Mouse (Mus musculus): ENCODE measurements around the gene Lamp1. TPM values are rescaled to one million over a fixed set of nuclear protein-coding genes. Genes with fewer than 3 reads are reported as not detected.
A peak's percentile ranks its signal among the peaks of the same experiment; 100 is the strongest.

Gene Lamp1
- total RNA-seq (2021) = 100 to 1,000 TPM; 351 to 364 TPM
- long read RNA-seq, experiment 1, transcript Lamp1-201 (9 exons, 2,229 nt) = major isoform, 477 of 647 reads
- long read RNA-seq, experiment 1, partial matches to known transcripts = 125 of 647 reads
- long read RNA-seq, experiment 1, other reads (novel, unspliced or antisense) = 45 of 647 reads
- long read RNA-seq, experiment 2, transcript Lamp1-201 (9 exons, 2,229 nt) = major isoform, 379 of 449 reads
- long read RNA-seq, experiment 2, partial matches to known transcripts = 10 of 449 reads
- long read RNA-seq, experiment 2, other reads (novel, unspliced or antisense) = 60 of 449 reads

DNA sequence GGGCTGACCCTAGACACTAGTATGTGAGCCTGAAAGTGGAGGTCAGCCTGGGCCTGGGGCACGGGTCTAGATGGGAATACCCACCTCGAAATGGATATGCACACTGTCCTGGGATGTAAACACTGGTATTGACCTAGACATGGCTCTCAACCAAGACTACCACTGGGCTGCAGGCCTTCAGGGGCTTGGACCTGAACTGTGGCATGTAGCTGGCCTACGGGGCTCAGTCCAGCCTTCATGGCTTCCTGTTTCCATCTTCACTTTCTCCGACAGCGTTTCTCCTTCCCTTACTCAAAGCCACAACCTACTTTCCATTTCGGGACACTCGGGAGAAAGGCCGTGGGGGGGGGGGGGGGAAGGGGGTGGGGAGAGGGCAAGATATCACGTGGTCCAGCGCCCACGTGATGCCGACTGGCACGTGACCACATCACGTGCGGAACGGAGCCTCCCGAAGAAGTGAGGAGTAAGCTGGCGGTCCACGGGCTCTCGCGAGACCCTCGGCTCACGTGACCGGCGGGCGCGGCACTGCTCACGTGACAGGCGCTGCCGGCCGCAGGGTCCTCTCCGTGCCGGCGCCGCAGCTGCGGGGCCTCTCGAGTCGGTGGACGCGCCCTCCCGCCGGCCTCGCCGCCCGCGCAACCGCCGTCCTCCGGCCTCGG is at the start of gene Lamp1:
Gene Lamp1, plus strand, starts transcription at position 444 of the 659 bp plus-strand sequence.
- peak; percentile 100 for DNase-seq

- peak; percentile 31 for DNase-seq
Observed at GRCm38 (mm10) chr8:13109416-13109960, 49.5 kb upstream of the Lamp1 start.

- no peak for DNase-seq
Observed at GRCm38 (mm10) chr8:13111917-13112316, 47.0 kb upstream of the Lamp1 start.

DNA sequence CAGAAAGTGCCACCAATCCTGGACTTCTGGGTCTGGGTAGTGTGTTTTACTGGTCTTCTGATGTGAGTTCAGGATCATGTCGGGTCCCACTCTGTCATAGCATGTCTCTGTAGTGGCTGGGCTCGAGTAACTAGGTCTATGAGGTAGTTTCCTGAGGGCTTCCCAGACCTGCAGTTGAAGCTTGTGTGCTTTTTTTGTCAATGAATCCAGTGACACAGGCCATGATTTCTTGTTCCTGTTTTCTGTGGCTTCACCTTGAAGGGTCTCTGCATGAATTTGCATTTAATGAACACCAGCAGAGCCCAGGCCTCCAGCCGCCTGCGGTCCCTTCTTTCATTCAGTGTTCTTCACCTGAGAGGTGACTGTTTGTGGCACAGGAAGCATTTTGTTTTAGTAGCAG is 45.7 kb upstream of the Lamp1 start:
- DNase-seq = no peak

DNA sequence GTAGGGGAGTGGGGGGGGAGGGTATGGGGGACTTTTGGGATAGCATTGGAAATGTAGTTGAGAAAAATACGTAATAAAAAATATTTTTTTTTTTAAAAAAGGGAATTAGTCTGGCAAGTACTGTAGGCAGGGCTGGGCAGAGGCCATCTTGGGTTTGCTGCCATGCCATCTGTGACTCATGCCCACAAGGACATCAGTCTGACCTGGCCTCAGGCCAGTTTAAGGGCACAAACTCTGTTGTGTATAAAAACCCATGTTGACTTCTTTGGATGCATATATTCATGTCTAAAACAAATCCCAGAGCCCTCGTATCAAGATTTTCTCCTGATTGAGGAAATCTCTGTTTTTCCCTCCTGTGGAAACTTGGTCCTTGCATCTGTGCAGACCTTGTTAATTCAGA is 41.9 kb upstream of the Lamp1 start:
- DNase-seq = peak; percentile 78

DNA sequence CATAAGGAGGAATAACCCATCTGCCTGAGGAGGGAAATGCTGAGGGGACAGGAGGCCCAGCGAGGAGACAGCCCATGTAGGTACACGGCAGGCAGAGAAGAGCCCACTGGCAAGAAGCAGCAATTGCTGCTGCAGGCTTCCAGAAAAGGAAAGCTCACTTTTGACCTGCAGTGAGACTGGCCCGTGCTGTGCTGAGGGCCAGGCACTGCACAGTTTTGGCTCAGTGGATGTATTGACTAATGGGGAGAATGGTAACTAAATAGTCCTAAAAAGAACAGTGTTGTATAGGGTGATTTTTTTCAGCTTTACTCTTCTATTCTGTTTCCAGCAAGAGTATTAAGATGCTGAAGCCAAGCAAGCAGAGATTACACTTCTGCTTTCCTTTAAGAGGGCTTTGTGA is 40.4 kb upstream of the Lamp1 start:
- DNase-seq = no peak

GRCm38 (mm10) chr8:13120882-13121665 is 37.9 kb upstream of the Lamp1 start:
- no peak for DNase-seq

GRCm38 (mm10) chr8:13122887-13123421 is 36.0 kb upstream of the Lamp1 start:
- no peak for DNase-seq

DNA sequence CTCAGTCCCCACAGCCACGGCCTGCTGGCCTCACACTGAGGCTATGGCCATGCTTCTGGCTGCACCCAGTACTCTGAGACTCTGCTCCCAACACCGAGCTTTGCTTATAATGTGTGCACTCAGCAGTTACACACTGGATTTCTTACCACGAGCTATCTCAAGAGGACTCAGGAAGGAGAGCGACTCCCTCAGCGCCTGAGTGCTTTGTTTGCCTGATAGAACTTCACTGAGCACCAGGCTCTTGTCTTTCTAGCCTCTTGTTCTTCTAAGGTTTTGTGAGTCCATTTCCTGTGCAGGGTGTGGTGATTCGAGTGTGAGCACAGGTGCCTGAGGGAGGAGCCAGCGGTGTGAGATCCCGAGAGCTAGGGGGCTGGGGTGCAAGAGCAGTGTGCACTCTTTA is 34.1 kb upstream of the Lamp1 start:
- DNase-seq = no peak

DNA sequence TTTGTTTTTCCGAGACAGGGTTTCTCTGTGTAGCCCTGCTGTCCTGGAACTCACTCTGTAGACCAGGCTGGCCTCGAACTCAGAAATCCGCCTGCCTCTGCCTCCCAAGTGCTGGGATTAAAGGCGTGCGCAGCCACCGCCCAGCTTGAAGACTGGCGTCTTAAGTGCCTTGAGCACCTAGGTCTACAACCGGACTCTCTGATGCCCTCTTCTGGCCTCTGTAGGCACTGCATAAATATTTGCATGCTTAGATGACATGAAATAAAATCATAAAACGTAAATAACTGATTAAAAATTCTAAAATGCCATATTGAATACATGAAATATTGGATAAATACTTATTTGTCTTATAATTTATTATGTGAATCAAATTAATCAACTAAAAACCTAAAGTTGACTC is 26.7 kb upstream of the Lamp1 start:
- DNase-seq = peak; percentile 75

GRCm38 (mm10) chr8:13139641-13140182 is 19.2 kb upstream of the Lamp1 start:
- no peak for DNase-seq

DNA sequence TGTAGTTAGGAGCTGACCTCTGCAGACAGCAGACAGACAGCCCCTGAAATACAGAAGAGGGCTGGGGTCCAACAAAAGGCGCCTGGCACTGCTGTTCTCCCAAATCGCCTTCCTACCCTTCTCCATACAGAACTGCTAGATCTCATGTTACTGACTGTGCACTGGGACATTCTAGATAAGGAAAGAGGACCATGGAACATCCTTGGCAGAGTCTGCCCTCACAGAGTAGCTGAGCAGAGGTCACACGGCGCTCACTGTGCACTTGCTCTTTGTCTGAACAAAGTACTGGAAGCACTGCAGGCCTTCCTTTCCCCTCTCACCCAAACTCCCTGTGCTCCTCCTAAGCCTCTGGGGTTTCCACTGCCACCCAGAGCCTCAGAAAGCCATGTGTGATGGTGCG is 17.3 kb upstream of the Lamp1 start:
- DNase-seq = no peak

DNA sequence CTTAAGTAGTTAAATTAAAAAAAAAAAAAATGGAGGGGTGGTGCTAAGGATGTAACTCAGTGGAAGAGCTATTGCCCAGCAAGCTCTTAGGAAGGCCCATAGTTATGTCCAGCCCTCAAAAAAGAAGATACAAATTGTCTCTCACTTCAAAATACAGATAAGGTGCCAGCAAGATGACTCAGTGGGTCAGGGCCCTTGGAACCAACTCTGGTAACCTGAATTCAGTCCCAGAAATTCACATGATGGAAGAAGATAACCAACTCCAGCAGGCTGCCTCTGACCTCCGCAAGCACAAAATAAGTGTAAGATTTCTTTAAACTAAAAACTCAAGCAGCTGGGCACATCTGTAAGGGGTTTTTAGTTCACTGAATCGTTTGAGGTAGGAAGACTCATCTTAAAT is 10.5 kb upstream of the Lamp1 start:
- peak; percentile 36 for DNase-seq

DNA sequence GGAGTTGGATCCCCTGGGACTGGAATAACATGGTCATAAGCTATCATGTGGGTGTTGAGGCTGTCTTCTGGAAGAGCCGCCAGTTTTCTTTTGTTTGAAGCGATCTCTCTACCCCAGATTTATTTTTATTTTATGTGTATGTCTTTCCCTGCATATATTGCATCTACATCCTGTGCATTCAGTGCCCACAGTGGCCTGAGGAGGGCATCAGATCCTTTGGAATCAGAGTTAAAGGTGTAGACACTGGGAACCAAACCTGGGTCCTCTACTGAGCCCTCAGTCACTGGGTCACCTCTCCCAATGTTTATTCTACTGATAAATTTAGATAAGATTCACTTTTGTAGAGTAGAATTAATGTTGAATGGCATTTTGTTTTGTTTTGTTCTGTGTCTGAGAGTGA is 9.7 kb upstream of the Lamp1 start:
- DNase-seq = no peak

DNA sequence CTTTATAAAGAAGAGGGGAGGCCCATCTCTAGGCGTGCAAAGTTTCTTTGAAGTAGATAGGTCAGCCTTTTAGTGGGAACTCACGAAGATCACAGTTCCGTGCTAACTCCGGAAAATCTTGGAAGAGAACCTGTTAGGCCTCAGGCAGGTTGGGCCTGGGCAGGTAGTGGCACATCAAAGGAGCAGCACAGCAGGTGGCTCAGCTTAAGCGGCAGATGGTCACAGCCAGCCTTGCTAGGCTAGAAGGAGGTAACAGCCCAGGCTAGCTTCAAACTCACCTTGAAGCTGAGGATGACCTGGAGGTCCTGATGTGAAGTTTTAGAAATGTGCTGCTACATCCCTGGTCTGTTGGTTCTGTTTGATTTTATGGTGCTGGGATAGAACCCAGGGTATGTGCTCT is 9.1 kb upstream of the Lamp1 start:
- no peak for DNase-seq

GRCm38 (mm10) chr8:13150929-13151328 is 8.0 kb upstream of the Lamp1 start:
- DNase-seq = no peak

- DNase-seq = peak; percentile 67
Observed at GRCm38 (mm10) chr8:13154099-13154498, 4.9 kb upstream of the Lamp1 start.

DNA sequence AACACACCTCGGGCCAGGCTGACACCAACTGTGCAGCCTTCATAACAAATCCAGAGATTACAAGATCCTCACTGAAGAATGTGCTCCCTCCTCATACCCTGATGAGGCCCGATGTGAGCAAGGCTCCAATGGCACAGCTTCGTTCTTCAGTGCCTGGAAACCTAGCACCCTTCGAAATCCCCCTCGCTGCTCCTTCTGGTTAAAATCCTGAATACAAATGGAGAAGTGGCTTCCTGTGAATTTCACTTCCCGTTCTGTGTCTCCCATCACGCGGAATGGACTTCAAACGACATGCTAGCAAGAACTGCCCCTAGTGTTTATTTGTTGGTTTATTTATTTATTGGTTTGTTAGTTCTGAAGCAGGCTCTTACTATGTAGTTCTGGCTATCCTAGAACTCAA is 3.6 kb upstream of the Lamp1 start:
- no peak for DNase-seq

- no peak for DNase-seq
Observed at GRCm38 (mm10) chr8:13156327-13157097, 2.4 kb upstream of the Lamp1 start.

- no peak for DNase-seq
Observed at GRCm38 (mm10) chr8:13159377-13159881, 468 bp downstream of the Lamp1 start.

DNA sequence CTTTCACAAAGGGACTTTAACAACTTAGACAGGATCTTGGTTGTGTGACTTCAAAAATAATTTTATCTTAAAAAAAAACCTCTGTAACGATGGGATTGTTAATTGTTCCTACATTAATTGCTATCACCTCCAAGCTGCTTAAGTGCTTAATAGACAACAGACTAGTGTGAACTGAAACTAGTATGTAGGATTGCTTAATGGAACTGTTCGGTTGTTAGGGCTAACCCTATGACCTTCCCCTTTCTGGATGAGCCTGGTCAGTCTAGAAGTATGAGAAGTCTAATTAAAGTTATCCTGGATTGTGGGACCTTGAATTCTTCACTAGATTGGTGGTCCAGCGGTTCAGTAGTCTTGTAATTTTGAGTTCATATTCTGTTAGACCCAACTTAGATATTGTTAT is 1.7 kb downstream of the Lamp1 start:
- DNase-seq = no peak
